Mouse (Mus musculus) testis, adult 2 months (tissue): Measurements from ENCODE around the gene Mpv17l2. TPM values are rescaled to one million over a fixed set of nuclear protein-coding genes. Genes with fewer than 3 reads are reported as not detected.
A peak's percentile ranks its signal among the peaks of the same experiment; 100 is the strongest.

ENCODE experiments used
- H3K27ac ChIP-seq: fragments of 200-500 bp; 2 replicates; pipeline ENCODE4 v1.5.1; 2012; ENCODE audit warnings: low read depth, low read length; ENCODE audit not compliant: control insufficient read depth, insufficient read depth
- H3K27me3 ChIP-seq: fragments of 200-500 bp; 2 replicates; pipeline ENCODE4 v1.6.1; 2012; ENCODE audit warnings: mild to moderate bottlenecking, low read length, moderate library complexity; ENCODE audit not compliant: control insufficient read depth, insufficient read depth
- H3K36me3 ChIP-seq: fragments of 200-500 bp; 2 replicates; pipeline ENCODE4 v1.6.1; 2012; ENCODE audit warnings: mild to moderate bottlenecking, low read length; ENCODE audit not compliant: control insufficient read depth, insufficient read depth
- H3K4me1 ChIP-seq: fragments of 200-500 bp; 2 replicates; pipeline ENCODE4 v1.6.1; 2012; ENCODE audit warnings: low read length; ENCODE audit not compliant: control insufficient read depth, insufficient read depth
- H3K4me3 ChIP-seq: fragments of 200-500 bp; 2 replicates; pipeline ENCODE4 v1.5.1; 2012; ENCODE audit warnings: low read depth, mild to moderate bottlenecking, low read length, moderate library complexity, mixed read lengths; ENCODE audit not compliant: control insufficient read depth
- CTCF ChIP-seq: fragments of 200-500 bp; IDR thresholded peaks from 2 replicates; pipeline ENCODE4 v1.5.1; 2012; ENCODE audit warnings: low read depth, mild to moderate bottlenecking, inconsistent platforms, low read length, moderate library complexity; ENCODE audit not compliant: control insufficient read depth, insufficient read depth, insufficient replicate concordance
- POLR2A ChIP-seq: fragments of 200-500 bp; IDR thresholded peaks from 2 replicates; pipeline ENCODE4 v1.6.1; 2012; ENCODE audit warnings: low read depth, mild to moderate bottlenecking, inconsistent platforms, low read length, moderate library complexity; ENCODE audit not compliant: control insufficient read depth
- polyA plus RNA-seq: library from polyadenylated mRNA; depleted of rRNA; stranded (reverse); fragments of >200 nt; gene quantifications from 2 replicates; pipeline ENCODE4 v1.2.3, GENCODE M21; 2012

The Mpv17l2 gene
- polyA plus RNA-seq, 1 experiment, result 13.5 TPM

- Histone ChIP-seq H3K4me1 (peaks cover 15% of the 10 kb centered on the region), H3K4me3 (peak overlapping the region; percentile 81), H3K27me3 (no peaks in the 10 kb centered on the region), H3K36me3 (no peaks in the 10 kb centered on the region), H3K27ac (peak overlapping the region; percentile 39)
- TF ChIP-seq CTCF, result no peak
- TF ChIP-seq POLR2A, result no peak
These were observed 396 bp downstream of the Mpv17l2 start for GRCm38 (mm10) chr8:70760350-70760749.

- H3K27ac ChIP-seq, result no peak overlapping the region
- peaks cover 23% of the 10 kb centered on the region for H3K4me1 ChIP-seq
- H3K36me3 ChIP-seq, result no peaks in the 10 kb centered on the region
- H3K4me3 ChIP-seq, result no peak overlapping the region
- H3K27me3 ChIP-seq, result no peaks in the 10 kb centered on the region
- no peak for TF ChIP-seq CTCF
- TF ChIP-seq POLR2A, result no peak
These were observed 1.9 kb downstream of the Mpv17l2 start for GRCm38 (mm10) chr8:70758616-70759561.

- Histone ChIP-seq H3K27ac (no peak overlapping the region), H3K27me3 (no peaks in the 10 kb centered on the region), H3K4me3 (no peak overlapping the region), H3K4me1 (peaks cover 26% of the 10 kb centered on the region), H3K36me3 (no peaks in the 10 kb centered on the region)
- TF ChIP-seq POLR2A (no peak), CTCF (no peak)
These were observed 2.5 kb downstream of the Mpv17l2 start for GRCm38 (mm10) chr8:70758308-70758615.

GRCm38 (mm10) chr8:70757523-70758307, 3.0 kb downstream of the Mpv17l2 start:
- Histone ChIP-seq H3K4me3 (no peak overlapping the region), H3K4me1 (peaks cover 29% of the 10 kb centered on the region)
- TF ChIP-seq POLR2A (no peak), CTCF (peak; percentile 45; the same call in 1 of the 2 replicates)

GRCm38 (mm10) chr8:70756476-70757040, 4.2 kb downstream of the Mpv17l2 start:
- Histone ChIP-seq H3K4me3 (no peak overlapping the region), H3K36me3 (no peaks in the 10 kb centered on the region), H3K27ac (no peak overlapping the region), H3K27me3 (no peaks in the 10 kb centered on the region), H3K4me1 (peaks cover 29% of the 10 kb centered on the region)
- TF ChIP-seq CTCF (no peak), POLR2A (no peak)

More at GRCm38 (mm10) chr8:70757523-70758307, 3.0 kb downstream of the Mpv17l2 start:
- Histone ChIP-seq H3K36me3 (no peaks in the 10 kb centered on the region), H3K27me3 (no peaks in the 10 kb centered on the region), H3K27ac (no peak overlapping the region)

GRCm38 (mm10) chr8:70755661-70756475, 4.9 kb downstream of the Mpv17l2 start:
- Histone ChIP-seq H3K4me3 (no peak overlapping the region), H3K4me1 (peaks cover 25% of the 10 kb centered on the region), H3K27me3 (no peaks in the 10 kb centered on the region)

More at GRCm38 (mm10) chr8:70755661-70756475, 4.9 kb downstream of the Mpv17l2 start:
- Histone ChIP-seq H3K36me3 (no peaks in the 10 kb centered on the region), H3K27ac (no peak overlapping the region)
- TF ChIP-seq POLR2A (no peak), CTCF (no peak)
